Mouse (Mus musculus): ENCODE measurements around the gene Gatad2a.
"Not testable (repeated sequence)": the region's sequence is repeated elsewhere in the genome, so short reads cannot be mapped to it uniquely, and the experiment has no call there.

Gatad2a gene

DNA sequence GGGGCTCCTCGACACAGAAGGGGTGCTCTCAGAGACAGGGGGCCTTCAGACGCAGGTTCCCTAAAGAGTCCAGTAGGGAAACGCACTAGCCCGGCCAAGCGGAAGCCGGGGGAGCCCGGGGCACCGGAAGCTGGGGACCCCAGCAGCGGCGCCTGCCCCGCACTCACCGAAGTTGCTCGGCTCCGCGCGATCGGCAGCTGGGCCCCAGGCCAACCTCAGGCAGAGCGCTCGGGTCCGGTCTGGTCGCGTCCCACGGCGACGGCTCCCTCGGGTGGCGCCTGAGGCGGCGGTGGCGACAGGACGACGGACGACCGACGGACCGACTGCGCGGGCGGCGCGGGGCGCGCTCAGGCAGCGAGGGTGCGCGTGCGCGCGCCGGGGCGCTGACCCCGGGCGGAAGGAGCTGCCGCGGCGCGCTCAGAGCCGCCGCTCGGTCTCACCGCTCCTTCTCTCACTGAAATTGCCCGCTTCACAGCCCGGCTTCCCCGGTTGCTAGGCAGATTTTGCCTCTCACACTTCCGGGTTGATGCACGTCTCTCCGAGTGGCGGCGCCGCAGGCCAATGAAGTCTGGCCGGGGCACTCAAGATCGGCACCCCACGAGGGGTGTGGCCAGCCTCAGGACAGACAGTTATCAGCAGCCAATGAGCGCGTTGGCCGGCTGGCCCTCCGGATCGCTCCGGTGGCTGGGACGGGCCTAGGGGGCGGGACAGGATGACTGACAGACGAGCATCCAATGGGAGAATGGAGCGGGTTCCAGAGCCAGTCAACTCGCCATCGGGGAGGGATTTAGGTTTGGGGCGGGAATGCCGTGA is at the start of gene Gatad2a:
Gene Gatad2a, minus strand, starts transcription at position 609 of the 813 bp plus-strand sequence.
- DNase-seq = peak; percentile 100

DNA sequence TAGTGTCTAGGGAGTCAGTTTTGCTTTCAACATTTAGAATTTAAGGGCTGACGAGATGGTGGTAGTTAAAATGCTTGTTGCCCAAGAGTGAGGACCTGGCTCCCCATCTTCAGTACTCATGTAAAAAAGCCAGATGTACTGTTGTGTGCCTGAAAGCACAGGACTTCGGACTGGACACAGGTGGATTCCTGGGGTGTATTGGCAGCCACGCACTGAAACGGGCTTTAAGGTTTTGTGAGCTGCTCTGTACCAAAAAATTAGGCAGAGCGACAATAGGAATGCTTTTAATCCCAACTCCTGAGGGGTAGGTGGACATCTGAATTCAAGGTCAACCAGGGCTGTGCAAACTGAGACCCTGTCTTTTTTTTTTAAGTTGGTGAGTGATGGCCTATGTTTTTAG is 47.8 kb upstream of the Gatad2a start:
- no peak for DNase-seq

DNA sequence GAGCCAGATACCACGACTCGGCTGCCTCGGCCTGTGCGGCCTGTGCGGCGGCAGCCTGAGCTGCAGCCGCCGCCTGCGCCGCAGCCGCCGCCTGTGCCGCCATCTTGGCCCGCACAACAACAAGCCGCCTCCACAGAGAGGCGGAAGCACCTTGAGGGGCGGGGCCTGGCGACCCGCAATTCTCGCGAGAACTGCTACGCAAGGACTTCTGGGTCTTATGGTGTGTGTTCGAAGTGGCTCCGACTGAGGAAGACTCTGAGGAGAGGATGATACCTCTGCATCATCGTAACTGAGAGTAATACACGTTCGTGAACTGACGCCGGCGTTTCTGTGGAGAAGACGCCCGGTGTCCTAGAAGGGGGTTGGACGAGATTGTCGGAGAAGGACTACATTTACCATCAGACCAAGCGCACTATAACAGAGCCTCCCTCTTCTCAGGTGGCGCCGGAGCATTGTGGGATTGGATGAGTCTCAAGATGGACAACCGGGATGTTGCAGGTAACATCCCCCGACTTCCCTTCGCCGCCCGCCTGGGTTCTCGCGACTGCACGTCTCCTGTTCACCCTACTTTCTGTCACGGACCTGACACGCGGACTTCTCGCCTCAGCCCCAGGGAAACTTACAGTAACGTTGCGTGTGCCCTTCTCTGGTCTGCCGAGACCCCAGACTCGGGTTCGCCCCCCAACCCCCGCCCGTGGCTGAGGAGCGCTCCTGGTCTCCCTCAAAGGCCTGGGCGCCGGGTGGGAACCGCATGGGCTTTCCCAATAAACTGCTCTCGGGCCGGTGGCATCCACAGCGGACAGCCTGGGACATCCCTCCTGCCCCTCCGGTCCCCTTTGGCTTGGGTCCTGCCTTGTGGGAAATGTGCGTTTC is 46.6 kb upstream of the Gatad2a start, which contains the start of the genes Mau2 and Sugp1:
Gene Mau2, minus strand, starts transcription at position 152 of the 873 bp plus-strand sequence.
Gene Sugp1, plus strand, starts transcription at position 231 of the 873 bp plus-strand sequence.
- peak; percentile 98 for DNase-seq

DNA sequence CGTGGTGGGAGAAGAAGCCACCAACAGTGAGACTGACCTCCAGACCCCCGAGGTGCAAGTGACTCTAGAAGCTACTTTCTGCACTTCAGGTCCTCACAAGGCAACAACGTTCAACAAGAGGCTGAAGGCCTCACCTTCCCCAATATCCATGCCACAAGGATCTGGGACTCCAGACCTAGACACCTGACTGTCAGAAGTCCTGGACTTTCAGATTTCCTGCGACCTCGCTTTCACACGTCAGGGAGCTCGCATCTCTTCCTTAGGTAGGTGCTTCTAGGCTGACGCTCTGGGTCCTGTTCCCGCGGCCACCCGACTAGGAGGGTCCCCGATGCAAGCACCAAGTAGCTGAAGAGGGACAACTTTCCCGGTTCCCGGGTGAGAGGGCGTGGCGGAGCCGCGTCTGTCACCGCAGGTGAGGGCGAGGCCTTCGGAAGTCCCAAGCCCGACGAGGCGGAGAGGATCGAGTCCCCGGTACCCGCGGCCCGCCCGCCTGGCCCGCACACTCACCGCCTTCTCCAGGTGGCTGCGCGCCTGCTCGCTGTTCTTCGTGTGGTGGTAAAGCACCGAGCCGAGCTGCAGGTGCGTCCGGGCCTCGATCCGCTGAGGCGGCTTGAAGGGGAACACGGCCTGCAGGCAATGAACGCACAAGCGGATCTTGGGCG is 45.8 kb upstream of the Gatad2a start:
- peak; percentile 44 for DNase-seq

DNA sequence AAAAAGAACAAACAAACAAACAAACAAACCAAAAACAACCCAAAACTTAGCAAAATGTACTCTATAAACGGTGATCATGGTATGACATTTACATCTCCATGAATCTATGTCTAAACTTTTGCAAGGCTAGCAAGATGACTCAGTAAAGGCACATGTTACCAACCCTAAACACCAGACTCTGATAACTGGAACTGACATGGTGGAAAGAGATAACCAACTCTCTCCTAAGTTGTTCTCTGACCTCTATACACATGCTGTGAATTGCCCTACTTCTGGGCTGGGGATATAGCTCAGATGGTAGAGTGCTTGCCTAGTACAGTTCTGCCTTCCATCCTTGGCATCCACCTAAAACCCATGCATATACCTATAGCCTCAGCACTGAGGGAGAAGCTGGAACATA is 41.8 kb upstream of the Gatad2a start:
- no peak for DNase-seq

DNA sequence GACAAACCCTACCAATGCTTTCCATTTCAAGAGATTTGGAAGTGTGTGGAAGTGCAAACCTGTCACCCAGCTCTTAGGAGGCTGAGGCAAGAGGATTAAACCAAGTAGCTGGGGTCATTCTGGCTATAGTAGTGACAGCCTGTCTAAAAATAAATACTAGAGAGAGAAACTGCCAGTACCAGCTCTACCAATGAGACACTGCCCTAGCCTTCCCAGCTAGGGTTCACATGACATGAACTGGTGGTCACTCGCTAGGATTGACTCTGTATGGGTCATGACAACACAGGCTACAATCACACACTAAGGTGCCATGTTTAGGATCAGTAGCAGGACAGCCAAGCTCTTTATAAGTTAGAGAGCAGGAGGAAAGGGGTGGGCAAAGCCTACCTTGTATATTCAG is 34.1 kb upstream of the Gatad2a start:
- no peak for DNase-seq

DNA sequence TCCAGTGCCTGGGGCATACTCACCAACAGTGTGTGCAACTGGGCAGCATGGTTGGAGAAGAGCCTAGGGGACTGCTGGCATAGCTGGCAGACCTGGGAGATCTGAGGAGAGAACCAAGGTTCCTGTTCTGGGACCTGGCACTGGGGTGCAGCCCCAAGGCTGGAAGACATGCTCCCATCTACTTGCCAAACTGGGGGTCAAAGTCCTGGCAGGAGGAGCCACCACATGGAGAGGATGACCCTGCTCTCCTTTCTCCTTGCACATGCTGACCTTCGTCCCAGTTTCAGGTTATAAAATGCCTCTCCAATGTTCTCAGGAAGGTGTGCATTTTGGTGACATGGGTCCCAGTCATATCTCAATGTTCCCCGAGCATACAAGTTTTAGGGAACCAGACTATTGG is 30.0 kb upstream of the Gatad2a start:
- DNase-seq = no peak

DNA sequence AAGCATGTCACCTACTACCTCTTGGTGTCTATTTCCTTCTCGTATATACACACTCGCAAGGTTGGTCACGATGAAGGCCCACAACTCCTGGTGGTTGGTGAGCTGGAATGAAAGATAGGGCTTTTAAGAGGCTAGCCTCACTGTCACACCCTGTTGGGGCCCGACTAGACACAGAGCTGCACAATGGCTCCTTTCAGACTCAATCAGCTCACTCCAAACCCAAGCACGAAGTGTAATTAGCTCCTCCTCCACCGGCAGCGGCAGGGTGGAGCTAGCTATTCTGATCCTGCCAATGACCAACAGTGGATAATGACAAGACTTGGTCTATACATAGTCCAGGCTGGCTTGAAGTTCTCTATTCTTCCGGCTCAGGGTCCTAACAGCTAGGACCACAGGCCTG is 27.4 kb upstream of the Gatad2a start:
- DNase-seq = no peak

DNA sequence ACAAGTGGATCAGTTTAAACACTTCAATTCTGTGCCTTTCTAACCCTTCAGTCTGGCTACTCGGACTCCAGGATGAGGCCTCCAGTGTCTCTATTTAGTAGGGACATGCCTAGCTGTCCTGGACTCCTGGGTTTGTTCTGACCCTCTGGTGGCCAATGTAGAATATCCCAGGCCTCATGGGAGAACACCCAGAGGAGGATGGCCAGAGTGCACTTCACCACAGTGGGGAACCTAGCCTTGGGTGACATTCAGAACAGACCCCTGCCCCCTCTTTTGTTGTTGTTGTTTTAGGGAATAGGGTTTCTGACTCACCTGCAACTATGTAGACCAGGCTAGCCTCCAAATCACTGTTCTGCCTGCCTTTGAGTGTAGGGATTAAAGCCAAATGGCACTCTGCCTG is 18.8 kb upstream of the Gatad2a start:
- DNase-seq = no peak

DNA sequence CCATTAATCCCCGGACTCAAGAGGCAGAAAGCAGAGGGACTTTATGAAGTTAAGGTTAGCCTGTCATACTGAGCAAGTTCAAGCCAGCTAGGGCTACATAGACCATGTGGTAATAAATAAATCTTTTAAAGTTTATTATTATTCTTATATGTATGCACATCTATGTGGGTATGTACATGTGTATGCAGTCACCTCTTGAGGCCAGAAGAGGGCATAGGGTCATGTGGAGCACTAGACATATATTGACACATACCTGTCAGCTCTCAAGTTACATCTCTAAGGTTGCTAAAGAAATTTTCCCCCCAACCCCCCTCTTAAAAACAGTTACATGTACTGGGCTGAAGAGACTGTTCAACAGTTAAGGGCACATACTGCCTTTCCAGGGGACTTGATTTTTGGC is 16.6 kb upstream of the Gatad2a start:
- DNase-seq = no peak

DNA sequence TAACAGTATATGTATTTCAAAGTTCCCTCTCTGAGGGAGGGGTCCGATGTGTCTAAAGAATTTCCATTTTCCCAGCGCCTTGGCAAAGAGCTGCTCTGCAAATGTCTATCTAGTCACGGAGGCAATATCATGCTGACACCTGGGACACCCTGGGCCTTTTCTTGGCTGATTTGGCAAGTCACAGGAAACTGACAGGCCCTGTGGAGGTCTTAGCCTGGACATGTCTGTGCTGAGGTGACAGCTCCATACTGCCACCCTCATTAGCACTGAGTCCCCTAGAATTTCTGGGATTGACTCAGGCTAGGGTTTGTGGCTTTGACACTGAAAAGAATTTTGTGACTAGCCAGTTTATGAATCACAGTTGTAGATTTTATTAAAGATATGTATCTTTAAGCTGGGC is 16.2 kb upstream of the Gatad2a start:
- no peak for DNase-seq

DNA sequence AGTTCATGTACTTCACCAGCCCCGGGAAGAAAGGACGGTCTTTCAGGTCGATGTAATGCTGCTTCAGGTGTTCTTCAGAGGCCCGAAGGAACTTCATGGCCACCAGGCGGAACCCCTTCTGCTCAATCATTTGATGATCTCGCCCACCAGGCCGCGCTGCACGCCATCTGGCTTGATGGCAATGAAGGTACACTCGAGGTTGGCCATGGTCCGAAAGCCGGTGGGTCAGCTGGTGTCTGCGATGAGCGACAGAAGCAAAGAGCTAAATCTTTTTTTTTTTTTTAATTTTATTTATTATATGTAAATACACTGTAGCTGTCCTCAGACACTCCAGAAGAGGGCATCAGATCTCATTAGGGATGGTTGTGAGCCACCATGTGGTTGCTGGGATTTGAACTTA is 14.6 kb upstream of the Gatad2a start:
- not testable (repeated sequence) for DNase-seq

DNA sequence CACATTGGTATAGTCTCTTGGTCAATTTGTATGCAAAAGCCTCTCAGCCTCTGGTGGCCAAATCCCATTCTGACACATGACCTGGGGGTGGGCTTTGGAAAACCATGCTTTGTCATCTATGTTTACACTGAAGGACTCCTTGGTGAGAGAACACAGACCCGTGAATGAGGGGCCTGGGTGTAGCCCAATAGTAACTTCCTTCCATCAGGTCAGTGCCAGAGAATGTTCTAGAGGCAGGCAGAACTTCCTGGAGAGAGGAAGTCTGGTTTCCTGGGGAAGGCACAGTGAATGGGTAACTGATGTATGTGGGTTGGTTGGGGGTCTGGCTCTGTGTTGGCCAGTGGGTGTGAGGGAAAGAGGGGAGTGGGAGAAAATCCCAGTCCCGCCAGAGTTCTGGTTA is 9.0 kb upstream of the Gatad2a start:
- peak; percentile 71 for DNase-seq

DNA sequence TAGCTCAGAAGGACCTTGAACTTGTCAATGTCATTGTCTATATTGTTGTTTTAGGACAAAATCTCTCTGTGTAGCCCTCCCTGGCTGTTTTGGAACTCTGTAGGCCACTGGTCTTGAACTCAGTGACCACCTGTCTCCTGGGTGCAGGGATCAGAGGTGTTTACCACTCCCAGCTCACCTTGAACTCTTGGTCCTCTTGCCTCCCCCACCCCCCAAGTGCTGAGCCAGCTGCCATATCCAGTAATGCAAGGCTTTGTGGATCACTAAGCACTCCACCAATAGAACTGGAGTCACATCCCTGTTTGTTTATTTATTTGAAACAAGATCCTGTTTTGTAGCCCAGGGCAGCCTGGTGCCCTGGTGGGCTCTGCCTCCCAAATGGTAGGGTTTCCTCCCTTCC is 8.2 kb upstream of the Gatad2a start:
- DNase-seq = no peak

DNA sequence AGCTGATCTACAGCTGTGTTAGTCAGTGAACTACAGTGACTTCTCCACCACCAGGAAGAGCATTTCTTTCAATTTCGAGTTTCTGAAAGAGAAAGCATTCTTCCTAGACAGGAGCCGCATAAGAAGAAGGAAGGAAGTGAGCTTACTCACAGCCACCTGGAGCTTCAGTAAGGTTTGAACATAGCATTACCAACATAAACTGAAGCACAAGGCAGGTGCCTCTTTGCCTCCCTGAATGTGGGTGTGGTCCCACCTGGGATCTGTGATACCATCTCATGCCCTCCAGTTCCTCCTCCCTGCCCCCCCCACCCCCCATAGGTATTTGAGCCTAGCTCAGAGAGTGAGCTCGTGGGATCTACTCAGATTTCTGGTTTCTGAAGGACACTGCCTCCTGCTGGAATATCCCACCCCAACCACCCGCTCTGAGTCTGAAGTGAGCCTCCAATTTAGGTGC is 7.0 kb upstream of the Gatad2a start:
- no peak for DNase-seq

DNA sequence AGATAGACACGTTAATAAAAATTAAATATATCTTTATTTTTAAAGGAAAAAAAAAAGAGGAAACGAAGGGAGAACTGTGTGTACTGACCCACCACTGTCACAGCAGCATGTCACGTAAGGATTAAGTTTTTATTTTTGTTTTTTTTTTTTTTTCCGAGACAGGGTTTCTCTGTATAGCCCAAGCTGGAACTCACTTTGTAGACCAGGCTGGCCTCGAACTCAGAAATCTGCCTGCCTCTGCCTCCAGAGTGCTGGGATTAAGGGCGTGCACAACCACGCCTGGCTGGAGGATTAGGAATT is 5.7 kb upstream of the Gatad2a start:
- DNase-seq = not testable (repeated sequence)

DNA sequence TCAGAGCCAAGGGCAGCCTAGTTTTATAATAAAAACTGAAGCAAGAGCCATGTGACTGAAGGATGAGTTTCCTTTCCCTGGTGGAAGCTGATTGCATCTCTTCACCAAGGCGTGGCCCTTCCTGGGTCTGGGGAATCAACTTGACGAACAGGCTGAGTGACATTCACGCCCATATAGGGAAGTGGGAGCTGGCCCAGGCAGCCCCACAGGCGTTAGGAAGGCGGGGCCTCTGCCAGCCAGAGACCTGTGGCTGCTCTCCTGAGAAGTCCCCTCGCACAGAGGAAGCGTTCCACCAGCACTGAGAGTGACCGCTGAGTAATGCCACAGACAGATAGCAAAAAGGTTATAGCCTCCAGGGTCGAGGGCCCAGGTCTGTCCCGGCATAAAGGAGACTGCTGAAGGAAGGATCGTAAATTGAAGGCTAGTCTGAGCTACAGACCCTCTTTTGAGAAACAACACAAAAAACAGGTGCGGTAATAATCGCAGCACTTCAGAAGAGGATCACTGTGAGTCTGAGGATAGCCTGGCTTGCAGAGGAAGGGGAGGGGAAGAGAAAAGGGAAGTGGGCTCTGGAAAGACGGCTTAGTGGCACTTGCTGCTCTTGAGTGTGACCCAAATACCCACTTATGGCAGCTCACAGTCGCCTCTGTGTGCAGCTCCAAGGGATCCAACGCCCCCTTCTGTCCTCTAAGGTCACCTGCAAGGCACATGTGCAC is 5.2 kb upstream of the Gatad2a start:
- DNase-seq = peak; percentile 86

DNA sequence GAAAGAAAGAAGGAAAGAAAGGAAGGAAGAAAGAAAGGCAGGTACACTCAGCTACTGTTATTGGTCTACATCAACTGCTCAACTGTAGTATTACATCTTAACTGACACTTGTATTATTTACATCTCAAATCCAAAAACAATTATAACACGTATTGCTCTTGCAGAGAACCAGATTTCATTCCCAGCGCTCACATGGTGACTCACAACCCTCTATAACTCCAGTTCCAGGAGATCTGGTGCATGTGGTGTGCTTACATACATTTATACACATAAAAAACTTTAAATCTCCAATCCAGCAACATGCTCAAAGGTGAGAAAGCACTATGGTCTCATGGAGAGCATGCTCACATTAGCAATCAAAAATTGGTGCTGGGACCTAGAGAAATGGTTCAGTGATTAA is 4.0 kb upstream of the Gatad2a start:
- no peak for DNase-seq

DNA sequence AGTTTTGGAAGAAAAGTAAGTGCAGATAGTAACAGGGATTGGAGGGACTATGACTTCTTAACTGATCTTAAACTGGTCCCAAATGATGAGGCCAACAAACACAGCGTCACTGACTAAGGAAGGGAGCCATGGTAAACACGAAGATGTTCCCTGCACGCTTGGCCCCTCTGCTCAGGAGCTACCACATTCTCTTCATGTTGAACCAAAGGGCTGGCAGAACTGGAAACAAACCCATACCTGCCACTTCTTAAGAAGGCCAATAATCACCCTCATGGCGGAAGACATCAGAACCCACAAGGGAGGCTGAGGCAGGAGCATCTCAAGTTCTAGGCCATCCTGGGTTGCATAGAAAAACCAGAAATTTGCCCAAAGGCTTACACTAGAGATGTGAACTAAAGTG is 3.1 kb upstream of the Gatad2a start:
- no peak for DNase-seq

DNA sequence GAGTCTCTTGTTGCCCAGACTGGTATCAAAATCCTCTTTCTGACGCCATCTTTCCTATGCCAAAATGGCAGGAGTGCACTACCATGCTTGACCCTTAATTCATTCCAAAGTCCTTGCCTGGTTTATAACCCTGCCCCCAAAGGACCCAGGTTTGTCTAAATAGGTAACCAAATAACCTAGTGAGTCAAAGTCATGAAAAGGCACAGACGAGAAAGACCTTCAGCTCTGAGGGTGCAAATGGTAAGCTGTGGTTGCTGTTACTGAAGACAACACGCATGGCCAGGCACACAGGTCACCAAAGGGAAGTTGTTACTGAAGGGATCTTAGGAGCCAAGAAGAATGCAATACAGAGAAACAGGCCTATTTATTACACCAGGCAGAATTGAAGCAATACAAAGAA is 2.5 kb upstream of the Gatad2a start:
- no peak for DNase-seq

DNA sequence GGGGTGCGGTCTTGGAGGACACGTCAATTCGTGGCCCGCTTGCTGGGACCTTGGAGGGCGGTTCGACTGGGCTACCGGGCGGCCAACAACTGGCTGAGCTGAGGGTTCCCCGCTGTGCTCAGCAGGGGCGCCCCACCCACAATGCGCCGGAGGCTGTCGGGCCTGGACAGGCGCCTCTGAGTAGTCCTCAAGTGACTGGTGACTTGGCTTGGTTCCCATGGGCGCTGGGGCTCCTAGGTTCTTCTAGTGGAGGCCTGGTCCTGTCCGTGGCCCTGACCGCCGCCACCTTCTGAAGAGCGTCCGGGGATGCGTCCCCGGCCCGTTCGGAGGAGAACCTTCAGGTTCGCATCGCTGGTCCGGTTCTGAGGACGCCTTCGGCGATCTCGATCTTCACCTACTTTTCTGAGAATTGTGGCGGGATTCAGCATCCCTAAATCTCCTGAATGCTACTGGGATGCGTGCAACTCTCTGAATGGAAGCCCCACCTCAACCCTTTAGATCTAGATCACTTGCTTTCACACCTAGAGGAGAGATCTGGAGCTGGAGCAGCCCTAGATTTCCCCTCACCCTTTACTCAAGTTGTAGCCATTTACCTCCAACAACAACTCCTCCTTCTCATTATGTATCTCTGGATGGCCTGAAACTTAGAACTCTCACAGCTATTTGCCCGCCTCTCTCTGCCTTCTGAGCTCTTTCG is 553 bp upstream of the Gatad2a start:
- no peak for DNase-seq

DNA sequence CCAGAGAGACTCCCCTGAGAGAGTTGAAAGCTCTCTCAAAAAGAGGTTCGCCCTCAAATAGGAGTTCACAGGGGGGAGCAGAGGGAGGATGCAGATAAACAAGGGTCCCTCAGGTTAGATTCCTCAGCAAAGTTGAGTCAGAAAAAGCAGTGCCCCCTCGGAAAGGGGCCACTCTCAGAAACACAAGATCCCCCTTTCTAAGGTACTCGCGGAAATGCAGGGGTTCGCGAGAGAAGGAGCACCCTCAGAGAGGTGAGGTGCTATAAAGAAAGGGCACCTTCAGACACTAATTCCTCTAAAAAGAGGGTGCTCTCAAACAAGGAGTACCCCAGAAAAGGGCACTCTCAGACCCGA is 785 bp downstream of the Gatad2a start:
- no peak for DNase-seq

Data from lung, postnatal 10 days (tissue).